Mouse (Mus musculus): ENCODE data around the gene Mcm3ap. TPM values are rescaled to one million over a fixed set of nuclear protein-coding genes. Genes with fewer than 3 reads are reported as not detected.

The Mcm3ap gene
- total and polyA plus RNA-seq, 2 experiments from 2014 or later = 35.6 to 66.4 TPM

GRCm38 (mm10) chr10:76548218-76548617 is 79.5 kb downstream of the Mcm3ap start:
- Histone ChIP-seq H3K9me3 (ENCODE audit: low read length) (no peaks in the 10 kb centered on the region), H3K4me2 (ENCODE audit: low read depth, low read length, poor library complexity, severe bottlenecking) (no peak overlapping the region), H3K27me3 (ENCODE audit: insufficient read depth, low read length) (no peaks in the 10 kb centered on the region), H3K4me1 (ENCODE audit: insufficient read depth, low read length) (no peaks in the 10 kb centered on the region), H3K27ac (ENCODE audit: low read depth, low read length) (no peak overlapping the region), H3K9ac (replicated peaks; ENCODE audit: low read length, poor library complexity, severe bottlenecking) (no peak overlapping the region), H3K36me3 (ENCODE audit: insufficient read depth, low read length) (peaks cover 94% of the 10 kb centered on the region), H3K4me3 (ENCODE audit: low read depth, low read length) (no peak overlapping the region)
- 96% methylated on average over 8 of the region's 8 CpGs for WGBS
- DNase-seq (ENCODE audit: low spot score) (no peak), ATAC-seq (ENCODE audit: low FRiP score) (no peak)
- no peak for TF ChIP-seq CTCF (IDR thresholded peaks at IDR 0.05)

- H3K4me2 ChIP-seq (ENCODE audit: low read depth, low read length, poor library complexity, severe bottlenecking) = no peak overlapping the region
- DNase-seq (ENCODE audit: low spot score) (peak; percentile 5), ATAC-seq (ENCODE audit: low FRiP score) (no peak)
- WGBS = 87% methylated on average over 5 of the region's 5 CpGs
- H3K36me3 ChIP-seq (ENCODE audit: insufficient read depth, low read length) = peaks cover 89% of the 10 kb centered on the region
- H3K9me3 ChIP-seq (ENCODE audit: low read length) = no peaks in the 10 kb centered on the region
- no peak overlapping the region for H3K27ac ChIP-seq (ENCODE audit: low read depth, low read length)
- no peak overlapping the region for H3K9ac ChIP-seq (replicated peaks; ENCODE audit: low read length, poor library complexity, severe bottlenecking)
- no peaks in the 10 kb centered on the region for H3K4me1 ChIP-seq (ENCODE audit: insufficient read depth, low read length)
- TF ChIP-seq CTCF (IDR thresholded peaks at IDR 0.05) = peak; percentile 66
- no peak overlapping the region for H3K4me3 ChIP-seq (ENCODE audit: low read depth, low read length)
- no peaks in the 10 kb centered on the region for H3K27me3 ChIP-seq (ENCODE audit: insufficient read depth, low read length)
Observed at GRCm38 (mm10) chr10:76550458-76550857, 81.7 kb downstream of the Mcm3ap start.

- Histone ChIP-seq H3K27me3 (ENCODE audit: insufficient read depth, low read length) (no peaks in the 10 kb centered on the region), H3K4me1 (ENCODE audit: insufficient read depth, low read length) (no peaks in the 10 kb centered on the region), H3K9ac (replicated peaks; ENCODE audit: low read length, poor library complexity, severe bottlenecking) (no peak overlapping the region), H3K4me2 (ENCODE audit: low read depth, low read length, poor library complexity, severe bottlenecking) (no peak overlapping the region), H3K4me3 (ENCODE audit: low read depth, low read length) (no peak overlapping the region), H3K27ac (ENCODE audit: low read depth, low read length) (no peak overlapping the region), H3K36me3 (ENCODE audit: insufficient read depth, low read length) (peaks cover 78% of the 10 kb centered on the region), H3K9me3 (ENCODE audit: low read length) (no peaks in the 10 kb centered on the region)
- DNase-seq (ENCODE audit: low spot score) (no peak), ATAC-seq (ENCODE audit: low FRiP score) (no peak)
- no peak for TF ChIP-seq CTCF (IDR thresholded peaks at IDR 0.05)
- 64% methylated on average over 3 of the region's 3 CpGs for WGBS
Observed at GRCm38 (mm10) chr10:76551556-76551955, 82.8 kb downstream of the Mcm3ap start.

GRCm38 (mm10) chr10:76554061-76554460 is 85.3 kb downstream of the Mcm3ap start:
- DNase-seq (ENCODE audit: low spot score) (no peak), ATAC-seq (ENCODE audit: low FRiP score) (no peak)
- Histone ChIP-seq H3K9me3 (ENCODE audit: low read length) (no peaks in the 10 kb centered on the region), H3K4me1 (ENCODE audit: insufficient read depth, low read length) (no peaks in the 10 kb centered on the region), H3K4me2 (ENCODE audit: low read depth, low read length, poor library complexity, severe bottlenecking) (no peak overlapping the region), H3K27me3 (ENCODE audit: insufficient read depth, low read length) (no peaks in the 10 kb centered on the region), H3K36me3 (ENCODE audit: insufficient read depth, low read length) (peaks cover 61% of the 10 kb centered on the region), H3K27ac (ENCODE audit: low read depth, low read length) (no peak overlapping the region), H3K4me3 (ENCODE audit: low read depth, low read length) (no peak overlapping the region), H3K9ac (replicated peaks; ENCODE audit: low read length, poor library complexity, severe bottlenecking) (no peak overlapping the region)
- no peak for TF ChIP-seq CTCF (IDR thresholded peaks at IDR 0.05)
- WGBS = 93% methylated on average over 5 of the region's 5 CpGs

GRCm38 (mm10) chr10:76561972-76562371 is 93.2 kb downstream of the Mcm3ap start, which contains the start of gene Spatc1l:
Gene Spatc1l, plus strand, starts transcription at chr10:76562272.
- DNase-seq (ENCODE audit: low spot score) (no peak), ATAC-seq (ENCODE audit: low FRiP score) (no peak)
- Histone ChIP-seq H3K27me3 (ENCODE audit: insufficient read depth, low read length) (no peaks in the 10 kb centered on the region), H3K4me1 (ENCODE audit: insufficient read depth, low read length) (no peaks in the 10 kb centered on the region), H3K9me3 (ENCODE audit: low read length) (no peaks in the 10 kb centered on the region), H3K27ac (ENCODE audit: low read depth, low read length) (no peak within 1 kb of the TSS), H3K36me3 (ENCODE audit: insufficient read depth, low read length) (0 out of 2 replicates have a peak, but pooled peaks cover 5% of the 10 kb centered on the region), H3K4me3 (ENCODE audit: low read depth, low read length) (no peak within 1 kb of the TSS), H3K4me2 (ENCODE audit: low read depth, low read length, poor library complexity, severe bottlenecking) (no peak within 1 kb of the TSS), H3K9ac (replicated peaks; ENCODE audit: low read length, poor library complexity, severe bottlenecking) (no peak within 1 kb of the TSS)
- TF ChIP-seq CTCF (IDR thresholded peaks at IDR 0.05) = no peak
- 93% methylated on average over 10 of the region's 10 CpGs for WGBS

Other genes with a start within 250 kb of the Mcm3ap start
- 173 and 174 TPM in 2 replicates for gene Prmt2, start 231.1 kb upstream of the Mcm3ap start, total RNA-seq (2014; rRNA removed)
- gene Prmt2, start 231.1 kb upstream of the Mcm3ap start, polyA plus RNA-seq (2015; fragmentation: Nextera tagmentation; extraction: Ambion mirVana) = 326 and 342 TPM in 2 replicates
- 8.9 and 12.9 TPM in 2 replicates for gene S100b, start 215.1 kb upstream of the Mcm3ap start, total RNA-seq (2014; rRNA removed)
- gene S100b, start 215.1 kb upstream of the Mcm3ap start, polyA plus RNA-seq (2015; fragmentation: Nextera tagmentation; extraction: Ambion mirVana) = 7.7 and 8.8 TPM in 2 replicates
- 57.0 and 60.7 TPM in 2 replicates for gene Dip2a, start 123.6 kb upstream of the Mcm3ap start, total RNA-seq (2014; rRNA removed)
- 11.5 and 12.9 TPM in 2 replicates for gene Dip2a, start 123.6 kb upstream of the Mcm3ap start, polyA plus RNA-seq (2015; fragmentation: Nextera tagmentation; extraction: Ambion mirVana)
- gene AC141477.1, start 28.5 kb upstream of the Mcm3ap start, total RNA-seq (2014; rRNA removed) = not detected in 2 replicates
- gene AC141477.1, start 28.5 kb upstream of the Mcm3ap start, polyA plus RNA-seq (2015; fragmentation: Nextera tagmentation; extraction: Ambion mirVana) = not detected in 2 replicates
- gene Pcnt, start 26.1 kb upstream of the Mcm3ap start, total RNA-seq (2014; rRNA removed) = 12.8 and 14.5 TPM in 2 replicates
- gene Pcnt, start 26.1 kb upstream of the Mcm3ap start, polyA plus RNA-seq (2015; fragmentation: Nextera tagmentation; extraction: Ambion mirVana) = 3.4 and 3.9 TPM in 2 replicates
- gene 2610028H24Rik, start 19.8 kb upstream of the Mcm3ap start, total RNA-seq (2014; rRNA removed) = not detected in 2 replicates
- not detected in 2 replicates for gene 2610028H24Rik, start 19.8 kb upstream of the Mcm3ap start, polyA plus RNA-seq (2015; fragmentation: Nextera tagmentation; extraction: Ambion mirVana)
- gene Ybey, start 187 bp downstream of the Mcm3ap start, total RNA-seq (2014; rRNA removed) = 5.8 and 7.3 TPM in 2 replicates
- 4.1 and 4.5 TPM in 2 replicates for gene Ybey, start 187 bp downstream of the Mcm3ap start, polyA plus RNA-seq (2015; fragmentation: Nextera tagmentation; extraction: Ambion mirVana)
- 51.8 and 61.2 TPM in 2 replicates for gene Lss, start 62.7 kb downstream of the Mcm3ap start, total RNA-seq (2014; rRNA removed)
- gene Lss, start 62.7 kb downstream of the Mcm3ap start, polyA plus RNA-seq (2015; fragmentation: Nextera tagmentation; extraction: Ambion mirVana) = 26.4 and 28.4 TPM in 2 replicates
- gene Spatc1l, start 93.3 kb downstream of the Mcm3ap start, total RNA-seq (2014; rRNA removed) = not detected in 2 replicates
- gene Spatc1l, start 93.3 kb downstream of the Mcm3ap start, polyA plus RNA-seq (2015; fragmentation: Nextera tagmentation; extraction: Ambion mirVana) = not detected in 2 replicates
- 0.33 TPM in 1 of 2 replicates, not detected in the other for gene Ftcd, start 106.7 kb downstream of the Mcm3ap start, total RNA-seq (2014; rRNA removed)
- 0.07 and 0.09 TPM in 2 replicates for gene Ftcd, start 106.7 kb downstream of the Mcm3ap start, polyA plus RNA-seq (2015; fragmentation: Nextera tagmentation; extraction: Ambion mirVana)
- gene Col6a2, start 154.7 kb downstream of the Mcm3ap start, total RNA-seq (2014; rRNA removed) = 31.5 and 32.6 TPM in 2 replicates
- gene Col6a2, start 154.7 kb downstream of the Mcm3ap start, polyA plus RNA-seq (2015; fragmentation: Nextera tagmentation; extraction: Ambion mirVana) = 18.4 and 19.1 TPM in 2 replicates

Measured in midbrain, postnatal 0 days (tissue).